Mouse (Mus musculus): Measurements from ENCODE around the gene Rap1a. TPM values are rescaled to one million over a fixed set of nuclear protein-coding genes. Genes with fewer than 3 reads are reported as not detected.

The Rap1a gene
- polyA plus RNA-seq, 1 experiment, result 15.1 TPM

GRCm38 (mm10) chr3:105746542-105746941 is 54.6 kb downstream of the Rap1a start:
- peaks cover 8% of the 10 kb centered on the region for H3K79me2 ChIP-seq (ENCODE audit: control insufficient read depth, insufficient read depth)

DNA sequence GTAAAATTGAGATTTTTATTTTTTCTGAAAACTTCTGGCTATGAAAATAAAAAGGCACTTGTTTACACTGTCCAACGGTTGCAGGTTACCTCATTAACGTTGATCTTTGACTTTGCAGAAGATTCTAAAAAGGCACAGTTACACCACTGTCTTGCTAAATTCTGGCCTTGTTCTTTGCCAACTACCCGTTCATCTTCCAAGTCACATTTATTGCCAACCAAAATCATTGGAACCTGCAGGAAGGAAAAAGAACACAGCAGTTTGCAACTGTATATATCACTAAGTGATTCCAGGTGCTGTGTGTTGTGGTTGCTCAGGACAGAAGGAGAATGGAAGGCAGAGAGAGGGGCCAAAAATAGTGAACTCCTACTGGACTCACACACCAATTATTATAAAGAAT is 63.5 kb downstream of the Rap1a start:
- no peak overlapping the region for H3ac ChIP-seq (ENCODE audit: control insufficient read depth, insufficient read length, low read depth)
- H3K4me3 ChIP-seq (ENCODE audit: insufficient read depth, poor library complexity, severe bottlenecking), result no peak overlapping the region
- H3K79me3 ChIP-seq (ENCODE audit: low read depth), result no peaks in the 10 kb centered on the region
- H3K27me3 ChIP-seq (ENCODE audit: control insufficient read depth, insufficient read depth, insufficient read length), result no peaks in the 10 kb centered on the region
- no peaks in the 10 kb centered on the region for H3K79me2 ChIP-seq (ENCODE audit: control insufficient read depth, insufficient read depth)
- TF ChIP-seq USF1 (IDR thresholded peaks at IDR 0.05; ENCODE audit: low read depth) (no peak), FOSL1 (IDR thresholded peaks at IDR 0.05; ENCODE audit: insufficient read depth, low read length, poor library complexity, severe bottlenecking) (no peak), CTCF (IDR thresholded peaks at IDR 0.05; ENCODE audit: control insufficient read depth, insufficient read depth, insufficient read length) (no peak), CEBPB (IDR thresholded peaks at IDR 0.05; ENCODE audit: low read depth) (no peak), MYOG (IDR thresholded peaks at IDR 0.05; ENCODE audit: control insufficient read depth, extremely low read depth, insufficient read length) (no peak), MAX (IDR thresholded peaks at IDR 0.05) (no peak), MYOD1 (IDR thresholded peaks at IDR 0.05; ENCODE audit: control insufficient read depth, insufficient read length, low read depth) (no peak)
- H3K36me3 ChIP-seq (ENCODE audit: control insufficient read depth, insufficient read depth), result peaks cover 21% of the 10 kb centered on the region

More at GRCm38 (mm10) chr3:105746542-105746941, 54.6 kb downstream of the Rap1a start:
- Histone ChIP-seq H3K36me3 (ENCODE audit: control insufficient read depth, insufficient read depth) (peaks cover 22% of the 10 kb centered on the region), H3ac (ENCODE audit: control insufficient read depth, insufficient read length, low read depth) (no peak overlapping the region), H3K79me3 (ENCODE audit: low read depth) (peaks cover 2% of the 10 kb centered on the region), H3K4me3 (ENCODE audit: insufficient read depth, poor library complexity, severe bottlenecking) (no peak overlapping the region), H3K27me3 (ENCODE audit: control insufficient read depth, insufficient read depth, insufficient read length) (no peaks in the 10 kb centered on the region)
- TF ChIP-seq USF1 (IDR thresholded peaks at IDR 0.05; ENCODE audit: low read depth) (no peak), MYOG (IDR thresholded peaks at IDR 0.05; ENCODE audit: control insufficient read depth, extremely low read depth, insufficient read length) (no peak)

- peaks cover 20% of the 10 kb centered on the region for H3K36me3 ChIP-seq (ENCODE audit: control insufficient read depth, insufficient read depth)
Measured at GRCm38 (mm10) chr3:105737070-105737469, 64.1 kb downstream of the Rap1a start.

GRCm38 (mm10) chr3:105736148-105736547 is 65.0 kb downstream of the Rap1a start:
- H3K79me3 ChIP-seq (ENCODE audit: low read depth), result no peaks in the 10 kb centered on the region
- TF ChIP-seq CEBPB (IDR thresholded peaks at IDR 0.05; ENCODE audit: low read depth) (no peak), FOSL1 (IDR thresholded peaks at IDR 0.05; ENCODE audit: insufficient read depth, low read length, poor library complexity, severe bottlenecking) (no peak), MYOG (IDR thresholded peaks at IDR 0.05; ENCODE audit: control insufficient read depth, extremely low read depth, insufficient read length) (no peak), MYOD1 (IDR thresholded peaks at IDR 0.05; ENCODE audit: control insufficient read depth, insufficient read length, low read depth) (no peak), USF1 (IDR thresholded peaks at IDR 0.05; ENCODE audit: low read depth) (no peak), MAX (IDR thresholded peaks at IDR 0.05) (no peak), CTCF (IDR thresholded peaks at IDR 0.05; ENCODE audit: control insufficient read depth, insufficient read depth, insufficient read length) (no peak)

More at GRCm38 (mm10) chr3:105737070-105737469, 64.1 kb downstream of the Rap1a start:
- Histone ChIP-seq H3K79me2 (ENCODE audit: control insufficient read depth, insufficient read depth) (no peaks in the 10 kb centered on the region), H3ac (ENCODE audit: control insufficient read depth, insufficient read length, low read depth) (no peak overlapping the region), H3K4me3 (ENCODE audit: insufficient read depth, poor library complexity, severe bottlenecking) (no peak overlapping the region), H3K79me3 (ENCODE audit: low read depth) (no peaks in the 10 kb centered on the region), H3K27me3 (ENCODE audit: control insufficient read depth, insufficient read depth, insufficient read length) (no peaks in the 10 kb centered on the region)
- TF ChIP-seq FOSL1 (IDR thresholded peaks at IDR 0.05; ENCODE audit: insufficient read depth, low read length, poor library complexity, severe bottlenecking) (no peak), MYOD1 (IDR thresholded peaks at IDR 0.05; ENCODE audit: control insufficient read depth, insufficient read length, low read depth) (no peak), USF1 (IDR thresholded peaks at IDR 0.05; ENCODE audit: low read depth) (no peak), CEBPB (IDR thresholded peaks at IDR 0.05; ENCODE audit: low read depth) (no peak)

GRCm38 (mm10) chr3:105735285-105735684 is 65.9 kb downstream of the Rap1a start:
- Histone ChIP-seq H3K27me3 (ENCODE audit: control insufficient read depth, insufficient read depth, insufficient read length) (no peaks in the 10 kb centered on the region), H3ac (ENCODE audit: control insufficient read depth, insufficient read length, low read depth) (no peak overlapping the region), H3K36me3 (ENCODE audit: control insufficient read depth, insufficient read depth) (peaks cover 31% of the 10 kb centered on the region), H3K4me3 (ENCODE audit: insufficient read depth, poor library complexity, severe bottlenecking) (no peak overlapping the region), H3K79me3 (ENCODE audit: low read depth) (no peaks in the 10 kb centered on the region), H3K79me2 (ENCODE audit: control insufficient read depth, insufficient read depth) (no peaks in the 10 kb centered on the region)
- TF ChIP-seq MYOD1 (IDR thresholded peaks at IDR 0.05; ENCODE audit: control insufficient read depth, insufficient read length, low read depth) (no peak), CEBPB (IDR thresholded peaks at IDR 0.05; ENCODE audit: low read depth) (no peak), MAX (IDR thresholded peaks at IDR 0.05) (no peak), CTCF (IDR thresholded peaks at IDR 0.05; ENCODE audit: control insufficient read depth, insufficient read depth, insufficient read length) (no peak), MYOG (IDR thresholded peaks at IDR 0.05; ENCODE audit: control insufficient read depth, extremely low read depth, insufficient read length) (no peak), USF1 (IDR thresholded peaks at IDR 0.05; ENCODE audit: low read depth) (no peak), FOSL1 (IDR thresholded peaks at IDR 0.05; ENCODE audit: insufficient read depth, low read length, poor library complexity, severe bottlenecking) (no peak)

More at GRCm38 (mm10) chr3:105736148-105736547, 65.0 kb downstream of the Rap1a start:
- Histone ChIP-seq H3K36me3 (ENCODE audit: control insufficient read depth, insufficient read depth) (peaks cover 22% of the 10 kb centered on the region), H3ac (ENCODE audit: control insufficient read depth, insufficient read length, low read depth) (no peak overlapping the region), H3K4me3 (ENCODE audit: insufficient read depth, poor library complexity, severe bottlenecking) (no peak overlapping the region), H3K27me3 (ENCODE audit: control insufficient read depth, insufficient read depth, insufficient read length) (no peaks in the 10 kb centered on the region), H3K79me2 (ENCODE audit: control insufficient read depth, insufficient read depth) (no peaks in the 10 kb centered on the region)

DNA sequence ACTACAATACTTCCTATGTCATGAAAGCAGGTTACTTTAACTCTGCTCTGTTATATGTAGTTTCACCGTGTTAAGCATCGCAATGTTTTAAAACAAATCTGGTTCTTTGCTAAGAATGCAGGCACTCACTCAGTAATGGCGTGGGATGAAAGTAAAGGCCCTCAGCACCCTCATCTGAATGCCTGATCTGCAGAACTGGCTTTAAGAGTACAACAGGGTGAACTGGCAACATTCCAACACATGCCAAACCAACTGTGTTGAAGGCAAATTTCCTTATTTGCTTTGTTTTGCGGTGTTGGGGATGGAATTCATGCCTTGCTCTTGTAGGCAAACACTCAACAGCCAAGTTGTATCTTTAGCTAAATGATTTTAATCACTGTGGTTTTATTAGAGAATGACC is 67.6 kb downstream of the Rap1a start:
- H3K4me3 ChIP-seq (ENCODE audit: insufficient read depth, poor library complexity, severe bottlenecking), result no peak overlapping the region
- H3K79me3 ChIP-seq (ENCODE audit: low read depth), result no peaks in the 10 kb centered on the region
- no peaks in the 10 kb centered on the region for H3K79me2 ChIP-seq (ENCODE audit: control insufficient read depth, insufficient read depth)
- H3K27me3 ChIP-seq (ENCODE audit: control insufficient read depth, insufficient read depth, insufficient read length), result no peaks in the 10 kb centered on the region
- peaks cover 30% of the 10 kb centered on the region for H3K36me3 ChIP-seq (ENCODE audit: control insufficient read depth, insufficient read depth)
- H3ac ChIP-seq (ENCODE audit: control insufficient read depth, insufficient read length, low read depth), result no peak overlapping the region
- TF ChIP-seq MYOD1 (IDR thresholded peaks at IDR 0.05; ENCODE audit: control insufficient read depth, insufficient read length, low read depth) (no peak), MYOG (IDR thresholded peaks at IDR 0.05; ENCODE audit: control insufficient read depth, extremely low read depth, insufficient read length) (no peak), FOSL1 (IDR thresholded peaks at IDR 0.05; ENCODE audit: insufficient read depth, low read length, poor library complexity, severe bottlenecking) (no peak), CEBPB (IDR thresholded peaks at IDR 0.05; ENCODE audit: low read depth) (no peak), CTCF (IDR thresholded peaks at IDR 0.05; ENCODE audit: control insufficient read depth, insufficient read depth, insufficient read length) (no peak)
